Mouse (Mus musculus): Measurements from ENCODE around the gene Fam107b. TPM values are rescaled to one million over a fixed set of nuclear protein-coding genes. Genes with fewer than 3 reads are reported as not detected.

The Fam107b gene
- total RNA-seq (2021), result 10 to 100 TPM; 18.6 to 18.8 TPM

GRCm38 (mm10) chr2:3570186-3570585 lies at the start of gene Fam107b:
Gene Fam107b (plus strand): TSS chr2:3570488.
- no peak for DNase-seq (ENCODE audit: extremely low spot score in 1 of 2, low spot score in 1 of 2)

GRCm38 (mm10) chr2:3522558-3522957 lies 47.7 kb upstream of the Fam107b start:
- no peak for DNase-seq (ENCODE audit: extremely low spot score in 1 of 2, low spot score in 1 of 2)

GRCm38 (mm10) chr2:3526288-3526687 lies 44.0 kb upstream of the Fam107b start:
- DNase-seq (ENCODE audit: extremely low spot score in 1 of 2, low spot score in 1 of 2), result no peak

- no peak for DNase-seq (ENCODE audit: extremely low spot score in 1 of 2, low spot score in 1 of 2)
These were observed 28.8 kb upstream of the Fam107b start for GRCm38 (mm10) chr2:3541307-3542079.

- DNase-seq (ENCODE audit: extremely low spot score in 1 of 2, low spot score in 1 of 2), result no peak
These were observed 24.2 kb upstream of the Fam107b start for GRCm38 (mm10) chr2:3546055-3546454.

- DNase-seq (ENCODE audit: extremely low spot score in 1 of 2, low spot score in 1 of 2), result peak; percentile 30 to 52
These were observed 23.7 kb upstream of the Fam107b start for GRCm38 (mm10) chr2:3546588-3546987.

GRCm38 (mm10) chr2:3570606-3571005 lies 318 bp downstream of the Fam107b start:
- DNase-seq (ENCODE audit: extremely low spot score in 1 of 2, low spot score in 1 of 2), result no peak

- DNase-seq (ENCODE audit: extremely low spot score in 1 of 2, low spot score in 1 of 2), result no peak
These were observed 3.6 kb downstream of the Fam107b start for GRCm38 (mm10) chr2:3573883-3574282.

GRCm38 (mm10) chr2:3575140-3575539 lies 4.9 kb downstream of the Fam107b start:
- DNase-seq (ENCODE audit: extremely low spot score in 1 of 2, low spot score in 1 of 2), result no peak

GRCm38 (mm10) chr2:3576346-3576745 lies 6.1 kb downstream of the Fam107b start:
- DNase-seq (ENCODE audit: extremely low spot score in 1 of 2, low spot score in 1 of 2), result no peak

GRCm38 (mm10) chr2:3577216-3577615 lies 6.9 kb downstream of the Fam107b start:
- DNase-seq (ENCODE audit: extremely low spot score in 1 of 2, low spot score in 1 of 2), result no peak

GRCm38 (mm10) chr2:3578180-3578902 lies 8.1 kb downstream of the Fam107b start:
- DNase-seq (ENCODE audit: extremely low spot score in 1 of 2, low spot score in 1 of 2), result no peak

GRCm38 (mm10) chr2:3579316-3579902 lies 9.1 kb downstream of the Fam107b start:
- no peak for DNase-seq (ENCODE audit: extremely low spot score in 1 of 2, low spot score in 1 of 2)

GRCm38 (mm10) chr2:3582830-3583229 lies 12.5 kb downstream of the Fam107b start:
- no peak for DNase-seq (ENCODE audit: extremely low spot score in 1 of 2, low spot score in 1 of 2)

- DNase-seq (ENCODE audit: extremely low spot score in 1 of 2, low spot score in 1 of 2), result no peak
These were observed 15.0 kb downstream of the Fam107b start for GRCm38 (mm10) chr2:3585231-3585783.

- no peak for DNase-seq (ENCODE audit: extremely low spot score in 1 of 2, low spot score in 1 of 2)
These were observed 20.0 kb downstream of the Fam107b start for GRCm38 (mm10) chr2:3590086-3590915.

GRCm38 (mm10) chr2:3590916-3591197 lies 20.6 kb downstream of the Fam107b start:
- DNase-seq (ENCODE audit: extremely low spot score in 1 of 2, low spot score in 1 of 2), result no peak

GRCm38 (mm10) chr2:3594663-3595318 lies 24.5 kb downstream of the Fam107b start:
- DNase-seq (ENCODE audit: extremely low spot score in 1 of 2, low spot score in 1 of 2), result no peak

GRCm38 (mm10) chr2:3600421-3600820 lies 30.1 kb downstream of the Fam107b start:
- DNase-seq (ENCODE audit: extremely low spot score in 1 of 2, low spot score in 1 of 2), result no peak

GRCm38 (mm10) chr2:3602599-3602998 lies 32.3 kb downstream of the Fam107b start:
- no peak for DNase-seq (ENCODE audit: extremely low spot score in 1 of 2, low spot score in 1 of 2)

Data from layer of hippocampus, postnatal 25 days (tissue).